Mouse (Mus musculus): ENCODE measurements around the gene Enc1. TPM values are rescaled to one million over a fixed set of nuclear protein-coding genes. Genes with fewer than 3 reads are reported as not detected.

Gene Enc1
- polyA plus RNA-seq, 1 experiment from 2014 or later, result 7.9 TPM

GRCm38 (mm10) chr13:97242716-97243115 is 1.8 kb downstream of the Enc1 start:
- WGBS, result 6% methylated on average over 6 of the region's 6 CpGs
- no peaks in the 10 kb centered on the region for H3K9me3 ChIP-seq (ENCODE audit: control insufficient read depth, low read depth, low read length)
- peaks cover 27% of the 10 kb centered on the region for H3K36me3 ChIP-seq (ENCODE audit: control insufficient read depth, insufficient read depth, low read length)
- H3K4me2 ChIP-seq (replicated peaks; ENCODE audit: low read depth, low read length), result peak overlapping the region; percentile 96
- no peak for ATAC-seq (ENCODE audit: insufficient number of reproducible peaks, insufficient read depth, low FRiP score, low read depth)
- peak overlapping the region; percentile 94 for H3K9ac ChIP-seq (replicated peaks; ENCODE audit: low read depth, low read length)
- peaks cover 28% of the 10 kb centered on the region for H3K4me1 ChIP-seq (ENCODE audit: control insufficient read depth, insufficient read depth, low read length)
- H3K27me3 ChIP-seq (ENCODE audit: control insufficient read depth, insufficient read depth, low read length), result no peaks in the 10 kb centered on the region
- peak overlapping the region; percentile 7; the same call in 1 of the 2 replicates for H3K27ac ChIP-seq (ENCODE audit: low read length)
- H3K4me3 ChIP-seq (ENCODE audit: low read depth, low read length), result peak overlapping the region; percentile 92

GRCm38 (mm10) chr13:97243962-97244711 is 3.2 kb downstream of the Enc1 start:
- H3K36me3 ChIP-seq (ENCODE audit: control insufficient read depth, insufficient read depth, low read length), result peaks cover 39% of the 10 kb centered on the region
- H3K4me3 ChIP-seq (ENCODE audit: low read depth, low read length), result peak overlapping the region; percentile 92; the same call in 1 of the 2 replicates
- H3K9ac ChIP-seq (replicated peaks; ENCODE audit: low read depth, low read length), result no peak overlapping the region
- H3K9me3 ChIP-seq (ENCODE audit: control insufficient read depth, low read depth, low read length), result no peaks in the 10 kb centered on the region
- peaks cover 37% of the 10 kb centered on the region for H3K4me1 ChIP-seq (ENCODE audit: control insufficient read depth, insufficient read depth, low read length)
- H3K4me2 ChIP-seq (replicated peaks; ENCODE audit: low read depth, low read length), result peak overlapping the region; percentile 96
- no peak overlapping the region for H3K27ac ChIP-seq (ENCODE audit: low read length)
- 30% methylated on average over 15 of the region's 15 CpGs for WGBS
- H3K27me3 ChIP-seq (ENCODE audit: control insufficient read depth, insufficient read depth, low read length), result no peaks in the 10 kb centered on the region
- no peak for ATAC-seq (ENCODE audit: insufficient number of reproducible peaks, insufficient read depth, low FRiP score, low read depth)

GRCm38 (mm10) chr13:97244712-97245105 is 3.8 kb downstream of the Enc1 start:
- Histone ChIP-seq H3K4me2 (replicated peaks; ENCODE audit: low read depth, low read length) (peak overlapping the region; percentile 96; the same call in 1 of the 2 replicates), H3K36me3 (ENCODE audit: control insufficient read depth, insufficient read depth, low read length) (peaks cover 39% of the 10 kb centered on the region), H3K4me3 (ENCODE audit: low read depth, low read length) (no peak overlapping the region), H3K4me1 (ENCODE audit: control insufficient read depth, insufficient read depth, low read length) (peaks cover 35% of the 10 kb centered on the region), H3K27ac (ENCODE audit: low read length) (no peak overlapping the region), H3K9me3 (ENCODE audit: control insufficient read depth, low read depth, low read length) (no peaks in the 10 kb centered on the region), H3K27me3 (ENCODE audit: control insufficient read depth, insufficient read depth, low read length) (no peaks in the 10 kb centered on the region), H3K9ac (replicated peaks; ENCODE audit: low read depth, low read length) (no peak overlapping the region)
- ATAC-seq (ENCODE audit: insufficient number of reproducible peaks, insufficient read depth, low FRiP score, low read depth), result no peak
- WGBS, result 68% methylated on average over 11 of the region's 11 CpGs

- H3K9me3 ChIP-seq (ENCODE audit: control insufficient read depth, low read depth, low read length), result no peaks in the 10 kb centered on the region
- H3K36me3 ChIP-seq (ENCODE audit: control insufficient read depth, insufficient read depth, low read length), result peaks cover 42% of the 10 kb centered on the region
- no peak overlapping the region for H3K27ac ChIP-seq (ENCODE audit: low read length)
- H3K4me2 ChIP-seq (replicated peaks; ENCODE audit: low read depth, low read length), result no peak overlapping the region
- no peak for ATAC-seq (ENCODE audit: insufficient number of reproducible peaks, insufficient read depth, low FRiP score, low read depth)
- H3K27me3 ChIP-seq (ENCODE audit: control insufficient read depth, insufficient read depth, low read length), result no peaks in the 10 kb centered on the region
- 93% methylated on average over 12 of the region's 12 CpGs for WGBS
- peaks cover 37% of the 10 kb centered on the region for H3K4me1 ChIP-seq (ENCODE audit: control insufficient read depth, insufficient read depth, low read length)
- no peak overlapping the region for H3K4me3 ChIP-seq (ENCODE audit: low read depth, low read length)
- H3K9ac ChIP-seq (replicated peaks; ENCODE audit: low read depth, low read length), result no peak overlapping the region
Measured at GRCm38 (mm10) chr13:97245157-97245556, 4.3 kb downstream of the Enc1 start.

- H3K4me1 ChIP-seq (ENCODE audit: control insufficient read depth, insufficient read depth, low read length), result peaks cover 38% of the 10 kb centered on the region
- no peak overlapping the region for H3K27ac ChIP-seq (ENCODE audit: low read length)
- no peaks in the 10 kb centered on the region for H3K27me3 ChIP-seq (ENCODE audit: control insufficient read depth, insufficient read depth, low read length)
- H3K9ac ChIP-seq (replicated peaks; ENCODE audit: low read depth, low read length), result no peak overlapping the region
- H3K4me2 ChIP-seq (replicated peaks; ENCODE audit: low read depth, low read length), result no peak overlapping the region
- 92% methylated on average over 16 of the region's 16 CpGs for WGBS
- H3K36me3 ChIP-seq (ENCODE audit: control insufficient read depth, insufficient read depth, low read length), result peaks cover 51% of the 10 kb centered on the region
- ATAC-seq (ENCODE audit: insufficient number of reproducible peaks, insufficient read depth, low FRiP score, low read depth), result no peak
- H3K4me3 ChIP-seq (ENCODE audit: low read depth, low read length), result no peak overlapping the region
- H3K9me3 ChIP-seq (ENCODE audit: control insufficient read depth, low read depth, low read length), result no peaks in the 10 kb centered on the region
Measured at GRCm38 (mm10) chr13:97246217-97246616, 5.3 kb downstream of the Enc1 start.

- WGBS, result 76% methylated on average over 4 of the region's 4 CpGs
- H3K27ac ChIP-seq (ENCODE audit: low read length), result no peak overlapping the region
- peaks cover 39% of the 10 kb centered on the region for H3K4me1 ChIP-seq (ENCODE audit: control insufficient read depth, insufficient read depth, low read length)
- no peak for ATAC-seq (ENCODE audit: insufficient number of reproducible peaks, insufficient read depth, low FRiP score, low read depth)
- H3K9ac ChIP-seq (replicated peaks; ENCODE audit: low read depth, low read length), result no peak overlapping the region
- H3K9me3 ChIP-seq (ENCODE audit: control insufficient read depth, low read depth, low read length), result no peaks in the 10 kb centered on the region
- H3K27me3 ChIP-seq (ENCODE audit: control insufficient read depth, insufficient read depth, low read length), result no peaks in the 10 kb centered on the region
- no peak overlapping the region for H3K4me2 ChIP-seq (replicated peaks; ENCODE audit: low read depth, low read length)
- H3K36me3 ChIP-seq (ENCODE audit: control insufficient read depth, insufficient read depth, low read length), result peaks cover 63% of the 10 kb centered on the region
- H3K4me3 ChIP-seq (ENCODE audit: low read depth, low read length), result no peak overlapping the region
Measured at GRCm38 (mm10) chr13:97247754-97248153, 6.8 kb downstream of the Enc1 start.

- Histone ChIP-seq H3K9me3 (ENCODE audit: control insufficient read depth, low read depth, low read length) (no peaks in the 10 kb centered on the region), H3K4me3 (ENCODE audit: low read depth, low read length) (no peak overlapping the region), H3K36me3 (ENCODE audit: control insufficient read depth, insufficient read depth, low read length) (peaks cover 63% of the 10 kb centered on the region), H3K27me3 (ENCODE audit: control insufficient read depth, insufficient read depth, low read length) (no peaks in the 10 kb centered on the region), H3K27ac (ENCODE audit: low read length) (no peak overlapping the region), H3K4me2 (replicated peaks; ENCODE audit: low read depth, low read length) (no peak overlapping the region), H3K4me1 (ENCODE audit: control insufficient read depth, insufficient read depth, low read length) (peaks cover 28% of the 10 kb centered on the region), H3K9ac (replicated peaks; ENCODE audit: low read depth, low read length) (no peak overlapping the region)
- 42% methylated on average over 5 of the region's 5 CpGs for WGBS
- no peak for ATAC-seq (ENCODE audit: insufficient number of reproducible peaks, insufficient read depth, low FRiP score, low read depth)
Measured at GRCm38 (mm10) chr13:97249051-97249461, 8.2 kb downstream of the Enc1 start.

GRCm38 (mm10) chr13:97249507-97250078 is 8.7 kb downstream of the Enc1 start:
- WGBS, result 75% methylated on average over 5 of the region's 5 CpGs
- Histone ChIP-seq H3K9me3 (ENCODE audit: control insufficient read depth, low read depth, low read length) (no peaks in the 10 kb centered on the region), H3K4me3 (ENCODE audit: low read depth, low read length) (no peak overlapping the region), H3K4me2 (replicated peaks; ENCODE audit: low read depth, low read length) (no peak overlapping the region), H3K4me1 (ENCODE audit: control insufficient read depth, insufficient read depth, low read length) (peaks cover 22% of the 10 kb centered on the region), H3K27ac (ENCODE audit: low read length) (no peak overlapping the region), H3K36me3 (ENCODE audit: control insufficient read depth, insufficient read depth, low read length) (peaks cover 63% of the 10 kb centered on the region), H3K27me3 (ENCODE audit: control insufficient read depth, insufficient read depth, low read length) (no peaks in the 10 kb centered on the region), H3K9ac (replicated peaks; ENCODE audit: low read depth, low read length) (no peak overlapping the region)
- ATAC-seq (ENCODE audit: insufficient number of reproducible peaks, insufficient read depth, low FRiP score, low read depth), result no peak
